Mouse (Mus musculus): Measurements from ENCODE around the gene Gm27029.
"Not testable (repeated sequence)": the region's sequence is repeated elsewhere in the genome, so short reads cannot be mapped to it uniquely, and the experiment has no call there.

The Gm27029 gene

DNA sequence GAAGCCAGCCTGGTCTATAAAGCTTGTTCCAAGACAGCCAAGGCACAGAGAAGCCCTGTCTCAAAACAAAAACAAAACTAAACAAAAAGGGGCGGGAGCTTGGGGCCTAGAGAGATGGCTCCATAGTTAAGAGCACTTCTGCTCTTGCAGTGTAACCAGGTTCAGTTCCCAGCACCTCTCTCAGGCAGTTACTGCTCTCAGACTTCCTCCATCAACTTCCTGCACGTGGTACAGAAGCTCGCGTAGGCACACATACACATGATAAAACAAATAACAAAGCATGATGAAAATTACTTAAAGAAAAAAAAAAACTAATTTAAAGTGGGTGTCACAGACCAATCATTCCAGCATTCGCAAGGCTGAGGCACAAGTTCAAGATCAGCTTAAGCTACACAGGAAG lies 4.4 kb downstream of the Gm27029 start:
- in situ Hi-C loops (cut with MseI, MboI), result no loop called here

DNA sequence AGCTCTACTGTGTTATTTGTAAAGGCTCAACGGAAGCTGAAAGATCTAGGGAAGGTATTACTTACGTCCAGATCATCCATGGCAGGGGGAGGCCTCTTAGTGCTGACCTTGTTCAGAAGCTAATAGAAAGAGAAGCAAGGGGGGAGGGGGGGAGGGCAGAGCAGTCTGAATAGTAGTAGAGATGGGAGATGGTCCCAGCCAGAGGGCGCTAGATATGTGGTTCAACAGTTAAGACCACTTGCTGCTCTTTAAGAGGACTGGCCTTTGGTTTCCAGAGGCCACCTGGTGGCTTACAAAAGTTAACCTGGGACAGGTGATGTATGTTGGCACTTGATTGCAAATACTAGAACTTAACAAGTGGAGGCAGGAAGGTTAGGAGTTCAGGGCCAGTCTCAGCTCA lies 5.0 kb downstream of the Gm27029 start:
- in situ Hi-C loops (cut with MseI, MboI), result no loop called here

DNA sequence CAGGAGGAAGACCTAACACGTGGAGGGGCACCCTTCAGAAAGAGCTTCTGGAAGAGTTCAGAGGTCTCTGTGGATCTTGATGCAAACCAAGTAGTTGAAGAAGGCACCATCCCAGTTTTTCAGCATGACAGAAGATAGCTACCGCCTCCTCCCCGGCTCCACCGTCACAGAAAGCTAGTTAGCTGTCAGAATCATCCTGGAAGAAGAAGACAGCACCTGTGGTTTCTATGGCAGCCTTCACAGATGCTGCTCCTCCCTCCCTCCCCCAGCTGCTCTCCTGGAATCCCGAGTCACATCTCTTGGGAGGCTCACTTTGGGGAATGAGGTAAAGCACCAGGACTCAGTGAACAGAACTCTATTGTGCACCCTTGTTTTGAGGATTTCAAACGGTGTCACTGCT lies 5.6 kb downstream of the Gm27029 start:
- in situ Hi-C loops (cut with MseI, MboI), result no loop called here

DNA sequence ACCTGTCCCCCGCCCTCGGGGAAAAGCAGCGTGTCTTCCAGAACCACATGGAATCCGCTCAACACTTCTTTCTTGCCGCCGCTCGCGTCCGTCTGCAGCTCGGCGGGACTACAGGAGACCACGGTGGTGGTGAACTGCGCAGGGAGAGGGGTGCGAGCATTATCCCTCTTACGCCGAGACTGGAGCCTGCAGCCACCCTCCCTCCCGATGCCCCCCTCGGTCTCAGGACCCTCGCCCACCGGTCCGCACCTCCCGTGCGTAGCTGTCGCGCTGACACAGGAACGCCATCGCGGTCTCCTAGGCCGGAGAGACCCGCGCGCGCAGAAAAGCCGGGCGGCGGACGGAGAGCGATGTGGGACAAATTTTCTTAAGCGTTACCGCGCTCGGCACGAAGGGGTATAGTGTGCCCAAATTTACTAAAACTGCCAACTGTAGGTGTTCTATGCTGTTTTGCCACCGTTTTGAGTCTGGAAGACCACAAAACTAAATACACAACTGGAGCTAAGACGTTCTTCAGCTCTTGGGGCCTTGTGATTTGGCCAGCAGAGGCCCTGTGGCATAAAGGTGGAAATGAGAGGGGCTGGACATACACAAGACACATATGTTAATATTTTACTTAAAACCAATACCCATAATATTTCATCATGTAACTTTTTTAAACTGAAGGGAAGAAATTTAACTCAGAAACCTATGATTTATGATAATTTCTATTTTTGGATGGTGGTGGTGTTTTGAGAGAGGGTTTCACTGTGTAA lies 7.3 kb downstream of the Gm27029 start, which contains the start of gene Aarsd1:
TSS of gene Aarsd1 (minus strand) at position 515 of the 755 bp plus-strand sequence.
- in situ Hi-C loops (cut with MseI, MboI), result no loop called here

DNA sequence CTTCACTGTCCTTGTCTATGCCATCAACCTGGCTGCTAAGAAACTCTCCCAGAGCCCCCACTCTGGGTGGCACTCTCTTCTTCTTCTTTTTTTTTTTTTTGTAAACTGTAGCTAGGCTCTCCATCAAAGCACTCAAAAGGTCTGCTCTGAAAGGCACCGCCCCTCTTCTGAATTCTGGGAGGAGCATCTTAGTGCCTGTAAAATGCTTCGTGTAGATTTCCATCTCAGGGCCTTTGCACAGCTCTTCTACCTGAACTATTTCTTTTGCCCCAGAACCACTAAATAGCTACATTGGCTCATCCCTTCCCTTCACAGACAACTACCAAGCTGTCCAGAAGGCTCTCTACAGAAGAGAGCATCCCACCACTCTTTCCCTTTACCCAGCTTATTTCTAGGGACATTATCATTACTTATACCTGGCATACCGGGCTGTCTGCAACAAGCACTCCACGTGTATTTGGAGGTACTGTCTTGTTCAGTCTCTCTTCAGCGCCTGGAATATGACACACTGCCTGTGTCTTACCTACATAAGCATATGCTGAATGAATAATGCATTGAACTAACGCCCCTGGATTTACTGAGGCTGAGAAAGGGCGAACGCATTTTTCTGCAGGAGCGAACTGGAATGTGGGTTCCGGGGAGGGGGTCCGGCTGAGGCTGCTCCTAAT lies 8.0 kb downstream of the Gm27029 start:
- in situ Hi-C loops (cut with MseI, MboI), result no loop called here

DNA sequence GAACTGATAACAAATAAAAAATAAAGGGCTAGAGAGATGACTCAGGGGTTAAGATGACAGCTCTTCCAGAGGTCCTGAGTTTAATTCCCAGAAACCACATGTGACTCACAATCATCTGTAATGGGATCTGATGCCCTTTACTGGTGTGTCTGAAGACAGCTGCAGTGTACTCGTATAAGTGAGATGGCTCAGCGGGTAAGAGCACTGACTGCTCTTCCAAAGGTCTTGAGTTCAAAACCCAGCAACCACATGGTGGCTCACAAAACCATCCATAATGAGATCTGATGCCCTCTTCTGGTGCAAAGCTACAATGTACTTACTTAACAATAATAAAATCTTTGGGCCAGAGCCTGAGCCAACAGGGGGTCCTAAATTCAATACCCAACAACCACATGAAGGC lies 9.3 kb downstream of the Gm27029 start:
- in situ Hi-C loops (cut with MseI, MboI), result no loop called here

DNA sequence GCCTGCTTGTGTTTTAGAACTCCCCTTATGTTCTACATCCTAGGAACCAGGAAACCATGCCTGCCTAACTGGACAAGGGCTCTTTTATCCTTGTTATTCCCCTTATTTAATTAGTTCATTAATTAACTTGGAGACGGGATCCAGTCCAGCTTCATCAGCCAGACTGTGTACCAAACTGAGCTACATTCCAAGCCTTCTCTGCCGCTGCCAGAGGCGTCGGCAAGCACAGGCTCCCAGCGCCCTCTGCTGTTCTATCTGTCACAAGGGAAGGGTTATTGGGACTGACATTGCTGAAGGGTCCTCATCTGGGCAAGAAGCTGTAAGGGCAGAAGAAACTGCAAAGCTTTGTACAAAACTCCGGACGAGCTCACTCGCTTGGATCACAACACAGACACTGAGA lies 29.5 kb downstream of the Gm27029 start:
- in situ Hi-C loops (cut with MseI, MboI), result loop anchor here in 1 of 2 experiments (5.0 kb wide), 1 partner anchor 73 kb away; no protein-coding TSS in a partner anchor

DNA sequence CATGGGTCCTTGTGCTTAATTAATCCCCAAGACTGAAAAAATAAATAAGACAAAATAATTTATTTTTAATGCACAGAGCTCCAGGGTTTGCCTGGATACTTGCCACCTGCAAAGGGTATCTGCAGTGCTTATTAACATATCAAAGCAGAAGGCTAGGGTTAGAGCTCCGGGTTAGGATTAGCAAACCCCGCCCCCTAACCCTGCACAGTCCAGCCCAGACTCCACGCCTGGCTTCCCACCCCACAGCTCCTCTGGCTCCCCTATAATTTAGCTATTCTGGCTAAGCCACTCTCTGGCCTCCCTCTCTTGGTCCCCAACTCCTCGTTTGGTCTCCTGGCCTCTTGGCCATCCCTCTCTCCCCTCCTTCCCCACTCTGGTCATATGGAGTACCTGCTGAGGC lies 42.8 kb downstream of the Gm27029 start:
- in situ Hi-C loops (cut with MseI, MboI), result no loop called here

DNA sequence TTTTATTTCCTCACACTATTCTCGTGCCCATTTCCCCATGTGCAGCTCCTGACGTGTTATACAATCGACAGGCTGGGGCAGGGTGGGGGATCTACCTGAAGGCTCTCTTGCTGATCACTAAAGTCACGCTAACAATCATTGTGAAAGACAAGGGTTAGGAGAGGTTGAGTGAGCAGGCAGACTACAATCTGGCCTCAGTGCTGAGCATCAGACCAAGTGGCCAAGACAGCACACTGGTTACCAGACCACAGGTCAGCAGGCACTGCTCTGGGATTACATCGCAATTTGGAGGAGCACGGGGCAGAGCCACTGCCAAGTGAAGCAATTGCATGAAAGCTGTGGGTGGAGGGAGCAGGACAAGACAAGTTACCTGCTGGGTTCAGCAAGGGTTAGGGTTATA lies 45.7 kb downstream of the Gm27029 start:
- in situ Hi-C loops (cut with MseI, MboI), result no loop called here

DNA sequence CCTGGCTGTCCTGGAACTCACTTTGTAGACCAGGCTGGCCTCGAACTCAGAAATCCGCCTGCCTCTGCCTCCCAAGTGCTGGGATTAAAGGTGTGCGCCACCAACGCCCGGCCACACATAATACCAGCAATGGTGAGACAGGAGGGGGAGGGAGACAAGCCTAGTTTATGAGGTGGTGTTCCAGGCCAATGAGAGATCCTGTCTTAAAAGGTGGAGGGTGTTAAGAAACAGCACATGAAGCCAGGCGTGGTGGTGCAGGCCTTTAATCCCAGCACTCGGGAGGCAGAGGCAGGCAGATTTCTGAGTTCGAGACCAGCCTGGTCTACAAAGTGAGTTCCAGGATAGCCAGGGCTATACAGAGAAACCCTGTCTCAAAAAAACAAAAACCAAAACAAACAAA lies 46.4 kb downstream of the Gm27029 start:
- in situ Hi-C loops (cut with MseI, MboI), result not testable (repeated sequence)

DNA sequence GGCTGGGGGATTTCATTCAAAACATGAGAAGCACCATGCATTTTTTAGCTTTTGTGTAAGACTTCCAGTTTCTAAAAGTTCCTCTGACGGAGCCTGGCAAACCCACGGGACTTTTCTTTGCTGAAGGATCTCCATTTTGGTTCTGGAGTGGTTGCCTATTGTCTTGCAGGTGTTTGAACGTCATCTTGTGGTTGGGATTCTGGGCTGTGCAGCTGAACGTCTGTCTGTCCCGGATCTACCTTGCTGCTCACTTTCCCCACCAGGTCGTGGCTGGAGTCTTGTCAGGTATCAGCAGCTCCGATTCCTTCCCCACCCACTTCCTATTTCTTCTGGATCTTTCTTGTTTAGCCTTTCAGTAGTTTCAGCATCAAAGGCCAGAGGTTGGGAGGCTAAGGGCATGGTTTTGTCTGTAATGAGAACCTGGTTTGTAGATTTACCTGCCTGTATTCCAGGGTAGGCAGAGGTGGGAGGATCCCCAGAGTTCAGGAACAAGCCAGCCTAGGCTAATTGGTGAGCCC lies 50.1 kb downstream of the Gm27029 start:
- in situ Hi-C loops (cut with MseI, MboI), result no loop called here

DNA sequence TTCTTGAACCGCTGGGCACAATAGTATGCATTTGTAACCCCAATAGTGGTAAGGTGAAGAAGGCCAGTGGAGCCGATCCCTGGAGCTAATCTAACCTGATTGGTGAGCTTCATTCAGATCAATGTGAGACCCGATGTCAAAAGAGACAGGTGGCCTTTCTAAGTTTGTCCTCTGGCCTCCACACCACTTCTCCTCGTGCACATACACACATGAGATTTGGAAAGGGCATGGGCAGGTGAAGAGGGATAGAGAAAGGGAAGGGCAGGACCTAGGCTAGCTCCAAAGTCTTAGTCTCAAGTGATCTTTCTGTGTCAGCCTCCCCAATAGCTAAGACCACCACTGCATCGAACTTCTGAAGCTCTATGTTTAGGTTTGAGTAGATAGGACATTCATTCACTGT lies 54.5 kb downstream of the Gm27029 start:
- in situ Hi-C loops (cut with MseI, MboI), result no loop called here

DNA sequence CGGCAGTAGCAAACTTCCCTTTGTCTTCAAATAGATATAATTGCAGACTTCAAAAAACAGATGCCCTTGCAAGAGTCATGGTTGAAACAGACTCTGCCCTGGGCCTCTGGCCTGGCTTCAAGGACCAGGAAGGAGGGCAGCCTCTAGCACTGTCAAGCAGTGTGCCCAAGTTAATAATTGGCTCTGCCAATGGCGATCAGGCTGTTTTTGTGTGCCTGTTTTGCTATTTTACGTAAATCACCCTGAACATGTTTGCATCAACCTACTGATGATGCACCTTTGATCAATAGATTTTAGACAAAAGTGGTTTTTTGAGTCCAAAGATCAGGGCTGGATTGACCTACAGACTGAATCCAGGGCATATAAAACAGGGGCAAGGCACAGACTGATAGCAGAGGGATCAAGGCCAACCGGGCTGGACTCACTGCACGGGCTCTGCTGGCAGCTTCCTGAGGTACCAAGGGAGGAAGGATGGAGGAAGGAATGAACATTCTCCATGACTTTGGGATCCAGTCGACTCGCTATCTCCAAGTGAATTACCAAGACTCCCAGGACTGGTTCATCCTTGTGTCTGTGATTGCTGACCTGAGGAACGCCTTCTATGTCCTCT lies 57.2 kb downstream of the Gm27029 start, which contains the start of gene G6pc:
TSS of gene G6pc (plus strand) at position 236 of the 610 bp plus-strand sequence.
- in situ Hi-C loops (cut with MseI, MboI), result no loop called here

DNA sequence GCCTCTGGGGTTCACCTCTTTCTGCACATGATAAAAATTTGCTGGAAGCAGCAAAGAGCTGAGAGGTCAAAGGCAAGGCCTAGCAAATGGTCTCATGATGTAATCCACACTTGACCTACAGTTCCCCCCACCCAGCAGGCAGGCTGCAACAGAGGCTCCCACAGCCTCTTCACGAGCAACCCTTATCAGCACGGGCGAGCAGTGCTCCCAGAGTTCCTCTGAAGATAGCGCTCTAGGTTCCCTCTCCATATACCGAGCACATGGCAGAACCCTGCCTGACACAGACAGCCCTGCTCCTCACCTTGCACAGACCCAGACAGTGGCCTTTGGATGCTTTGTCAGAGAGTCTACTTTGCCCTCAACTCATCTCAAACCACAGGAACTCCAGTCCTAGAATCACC lies 60.1 kb downstream of the Gm27029 start:
- in situ Hi-C loops (cut with MseI, MboI), result no loop called here

DNA sequence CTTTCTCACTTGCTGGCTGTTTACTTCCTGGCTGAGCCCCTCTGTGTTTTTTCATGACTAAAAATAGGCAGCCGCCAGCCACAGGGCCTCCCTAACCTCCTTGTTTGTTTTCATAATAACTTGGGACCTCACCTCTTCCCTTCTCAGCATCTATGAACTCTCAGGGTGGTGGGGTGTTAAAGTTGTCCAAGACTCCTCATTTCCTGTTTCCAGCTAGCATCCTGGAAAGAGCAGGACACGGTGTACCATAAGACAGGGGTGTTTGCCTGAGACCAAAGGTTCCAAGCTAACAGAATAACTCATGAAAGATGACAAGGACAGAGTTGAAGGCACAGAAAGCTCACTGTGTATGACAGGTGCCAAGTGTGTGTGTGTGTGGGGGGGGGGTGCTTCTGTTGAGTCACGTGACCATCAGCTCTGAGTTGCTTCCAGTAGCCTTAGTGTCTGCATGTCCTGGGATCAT lies 63.9 kb downstream of the Gm27029 start:
- in situ Hi-C loops (cut with MseI, MboI), result no loop called here

DNA sequence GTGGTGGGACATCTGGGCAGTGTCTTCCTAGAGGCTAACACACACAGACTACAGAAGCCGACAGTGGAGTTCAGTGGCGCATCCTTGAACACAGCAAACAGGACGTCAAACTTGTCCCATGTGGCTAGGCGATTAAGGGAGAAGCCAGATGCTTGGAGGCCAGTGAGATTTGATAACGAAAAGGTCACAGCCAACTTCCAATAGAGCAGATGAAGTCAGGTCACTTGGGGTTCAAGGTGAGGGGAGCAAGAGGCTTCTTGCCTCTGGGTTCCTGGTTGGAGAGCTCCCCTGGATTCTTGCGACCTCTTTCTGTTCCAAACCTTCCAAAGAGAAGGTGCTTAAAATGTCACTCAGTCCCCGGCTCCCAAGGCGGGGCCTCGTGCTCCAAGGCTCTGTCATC lies 64.8 kb downstream of the Gm27029 start:
- in situ Hi-C loops (cut with MseI, MboI), result no loop called here

DNA sequence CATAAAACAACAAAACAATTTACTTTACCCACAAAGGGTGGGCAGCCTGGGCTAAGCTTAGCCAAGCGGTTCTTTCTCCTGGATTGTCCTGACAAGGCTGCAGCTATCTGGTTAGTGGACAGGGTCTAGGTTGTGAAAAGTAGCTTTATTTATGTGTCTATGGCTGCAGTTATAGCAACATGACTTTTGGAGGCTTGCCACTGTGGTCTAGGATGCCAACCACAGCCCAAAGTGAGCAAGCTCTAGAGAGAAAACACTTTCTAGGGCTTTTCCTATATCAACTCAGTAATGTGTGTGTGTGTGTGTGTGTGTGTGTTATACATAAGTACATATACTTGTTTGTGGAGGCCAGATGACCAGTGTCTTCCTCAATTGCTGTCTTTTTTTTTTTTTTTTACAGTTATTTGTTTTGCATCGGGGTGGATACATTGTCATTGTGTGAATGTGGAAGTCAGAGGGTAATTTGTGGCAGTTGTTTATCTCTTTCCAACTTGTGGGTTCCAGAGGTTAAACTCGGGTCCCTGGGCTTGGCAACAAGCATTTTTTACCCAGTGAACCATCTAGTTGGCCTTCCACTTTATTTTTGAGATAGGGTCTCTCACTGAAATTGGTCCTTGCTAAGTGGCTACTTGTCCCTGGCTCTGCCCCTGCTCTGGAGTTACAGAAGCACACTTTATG lies 67.0 kb downstream of the Gm27029 start:
- in situ Hi-C loops (cut with MseI, MboI), result no loop called here
